Mouse (Mus musculus): Measurements from ENCODE around the gene Olfr316.
A peak's percentile ranks its signal among the peaks of the same experiment; 100 is the strongest.
"Not testable (repeated sequence)": the region's sequence is repeated elsewhere in the genome, so short reads cannot be mapped to it uniquely, and the experiment has no call there.

Olfr316 gene

DNA sequence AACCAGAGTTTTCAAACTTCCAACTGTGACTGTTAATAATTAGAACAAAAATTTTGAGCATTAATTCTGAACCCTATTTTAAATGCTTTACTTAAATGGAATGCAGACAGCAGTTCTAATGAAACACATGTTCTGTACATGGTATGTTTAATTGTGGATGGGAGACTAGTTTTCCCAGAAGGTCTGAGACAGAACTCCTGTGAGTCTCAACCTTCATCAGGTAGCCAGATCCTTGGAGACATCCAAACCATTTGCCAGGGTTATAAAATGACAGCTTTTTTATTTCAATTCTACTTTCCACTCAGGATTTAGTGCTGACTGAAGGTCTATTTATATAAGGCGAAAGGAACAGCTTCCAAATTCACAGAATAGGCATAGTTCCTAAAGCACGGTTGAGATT is at the start of gene Olfr316:
Gene Olfr316 (plus strand): TSS at position 301 of the 400 bp plus-strand sequence.
- no peak for DNase-seq (ENCODE audit: low read depth, low spot score)

GRCm38 (mm10) chr11:58709086-58709485 is 43.4 kb upstream of the Olfr316 start:
- DNase-seq (ENCODE audit: low read depth, low spot score), result no peak

- not testable (repeated sequence) for DNase-seq (ENCODE audit: low read depth, low spot score)
These were observed 34.8 kb upstream of the Olfr316 start for GRCm38 (mm10) chr11:58717723-58718122.

DNA sequence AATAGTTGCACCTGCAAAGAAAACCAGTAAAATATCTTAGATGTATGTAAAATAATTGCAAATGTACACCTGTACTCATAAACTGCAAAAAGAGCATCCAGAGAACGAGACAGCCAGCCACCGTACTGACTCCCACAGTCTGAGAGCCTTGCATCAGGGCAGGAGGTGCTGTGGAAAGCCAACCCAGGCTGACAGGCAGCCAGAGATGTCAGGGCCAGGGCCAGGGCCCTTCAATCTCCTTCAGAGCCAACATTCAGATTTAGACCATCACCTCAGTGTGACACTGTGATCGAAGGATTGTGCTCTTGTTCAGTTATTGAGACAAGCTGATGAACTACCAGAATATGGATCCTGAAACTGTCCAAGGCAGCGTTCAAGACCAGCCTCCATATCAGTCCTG is 32.8 kb upstream of the Olfr316 start:
- DNase-seq (ENCODE audit: low read depth, low spot score), result no peak

DNA sequence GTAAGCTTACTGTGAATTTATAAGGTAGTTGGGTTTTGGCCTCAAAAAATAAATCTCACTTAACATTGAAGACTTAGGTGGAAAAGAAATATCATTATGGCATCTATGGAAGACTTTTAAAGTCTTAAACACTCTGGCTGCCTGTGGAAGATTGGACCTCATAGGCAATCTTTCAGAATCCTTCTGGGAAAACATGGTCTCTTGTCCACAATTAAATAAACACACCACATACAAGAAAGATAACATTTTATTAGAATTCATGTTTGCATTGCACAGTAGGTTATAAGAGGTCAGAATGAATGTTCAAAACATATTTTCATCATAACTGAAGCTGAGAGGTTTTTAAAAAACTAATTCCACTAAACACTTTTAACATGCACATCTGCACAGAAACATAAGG is 28.6 kb upstream of the Olfr316 start, which contains the start of gene Olfr318:
Gene Olfr318 (minus strand): TSS at position 101 of the 400 bp plus-strand sequence.
- DNase-seq (ENCODE audit: low read depth, low spot score), result no peak

DNA sequence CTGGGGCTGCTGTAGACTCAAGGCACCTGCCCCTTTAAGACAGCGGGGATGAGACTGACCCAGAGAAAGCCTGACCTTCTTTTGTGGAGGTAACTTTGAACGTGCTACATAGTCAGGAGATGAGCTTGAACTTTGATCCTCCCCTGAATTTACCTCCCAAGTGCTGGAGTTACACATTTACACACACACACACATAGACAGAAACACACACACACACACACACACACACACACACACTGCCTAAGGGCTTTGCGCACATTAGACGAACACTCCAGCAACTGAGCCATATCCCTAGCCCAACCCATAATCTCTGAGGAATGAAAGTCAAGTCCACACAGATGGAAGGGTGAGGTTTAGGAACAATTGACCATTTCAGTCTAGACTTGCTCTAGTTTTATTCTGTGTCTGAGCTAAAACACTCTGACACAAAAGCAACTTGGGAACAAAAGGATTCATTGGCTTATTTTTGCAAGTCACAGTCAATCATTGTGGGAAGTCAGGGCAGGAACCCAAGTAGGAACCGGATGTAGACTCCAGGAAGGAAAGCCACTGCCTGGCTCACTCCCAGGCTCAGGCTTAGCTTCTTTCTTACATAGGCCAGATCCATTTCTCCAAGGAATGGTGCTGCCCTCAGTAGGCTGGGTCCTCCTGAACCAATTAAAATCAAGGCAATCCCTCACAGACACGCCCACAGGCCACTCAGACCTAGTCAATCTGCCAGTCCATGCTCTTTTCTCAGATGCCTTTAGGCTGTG is 24.5 kb upstream of the Olfr316 start:
- not testable (repeated sequence) for DNase-seq (ENCODE audit: low read depth, low spot score)

GRCm38 (mm10) chr11:58733372-58733771 is 19.2 kb upstream of the Olfr316 start:
- DNase-seq (ENCODE audit: low read depth, low spot score), result no peak

- no peak for DNase-seq (ENCODE audit: low read depth, low spot score)
These were observed 13.7 kb upstream of the Olfr316 start, which contains the start of gene Olfr317 for GRCm38 (mm10) chr11:58738792-58739262. Gene Olfr317 (minus strand): TSS chr11:58739212.

DNA sequence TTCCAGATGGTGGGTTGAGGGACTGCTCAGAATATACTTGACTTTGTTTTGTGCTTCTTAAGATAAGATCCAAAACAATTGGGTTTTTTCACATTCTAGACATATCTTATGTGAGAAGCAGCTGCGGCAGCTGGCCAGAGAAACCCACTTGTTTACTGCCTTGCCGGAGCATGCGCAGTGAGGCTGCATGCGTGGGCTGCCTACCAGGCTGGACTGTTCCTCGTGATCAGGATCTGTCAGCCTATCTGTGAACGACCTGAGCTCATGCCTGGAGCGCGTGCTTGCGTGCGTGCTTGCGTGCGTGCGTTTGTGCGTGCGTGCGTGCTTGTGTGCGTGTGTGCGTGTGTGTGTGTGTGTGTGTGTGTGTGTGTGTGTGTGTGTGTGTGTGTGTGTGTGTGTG is 1.4 kb upstream of the Olfr316 start:
- DNase-seq (ENCODE audit: low read depth, low spot score), result not testable (repeated sequence)

DNA sequence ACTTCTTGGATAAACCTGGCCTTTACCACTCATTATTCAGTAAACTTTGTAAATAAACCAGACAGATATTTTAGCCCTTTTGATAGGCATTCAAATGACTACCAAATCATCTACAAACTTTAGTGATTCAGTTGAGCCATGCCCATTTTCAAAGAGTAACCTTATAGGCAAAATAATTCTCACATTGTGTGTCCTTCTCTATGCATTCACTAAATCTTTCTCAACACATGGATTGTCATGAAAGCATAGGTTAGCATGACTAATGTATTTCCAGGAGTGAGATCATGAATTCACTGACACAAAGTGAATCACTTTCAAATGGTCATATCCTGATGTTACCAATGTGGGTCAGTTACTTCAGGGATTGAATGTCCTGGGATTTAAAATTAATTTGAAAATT is 20.4 kb downstream of the Olfr316 start, which contains the start of gene Olfr315:
Gene Olfr315 (plus strand): TSS at position 301 of the 400 bp plus-strand sequence.
- no peak for DNase-seq (ENCODE audit: low read depth, low spot score)

DNA sequence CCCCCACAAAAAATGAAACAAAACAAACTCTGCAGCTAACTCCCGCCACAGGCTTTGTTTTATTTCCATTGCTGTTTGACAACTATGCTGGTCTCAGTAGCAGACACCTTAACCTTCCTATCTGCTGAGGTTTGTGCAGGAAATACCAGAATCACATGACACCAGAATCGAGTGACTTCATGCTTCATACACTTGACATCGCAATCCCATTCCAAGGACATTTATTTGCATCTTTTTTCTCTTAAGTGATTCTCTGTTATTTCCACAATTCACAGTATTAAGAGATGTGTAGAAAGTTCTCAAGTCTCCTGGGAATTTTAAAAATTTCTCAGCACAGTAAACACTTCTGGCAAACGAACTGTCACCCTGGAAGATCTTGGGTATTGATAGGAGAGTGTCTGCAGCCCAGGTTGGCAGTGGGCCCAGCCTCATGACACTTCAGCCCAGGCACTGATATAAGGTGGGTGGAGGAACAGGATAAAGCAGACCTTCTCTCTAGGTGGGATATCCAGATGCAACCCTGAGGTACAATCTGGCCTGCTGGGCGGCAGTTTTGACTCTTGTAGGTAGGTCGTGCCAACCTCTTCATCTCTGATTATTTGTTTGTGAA is 30.1 kb downstream of the Olfr316 start, which contains the start of gene Olfr314:
Gene Olfr314 (plus strand): TSS at position 473 of the 610 bp plus-strand sequence.
- DNase-seq (ENCODE audit: low read depth, low spot score), result no peak

GRCm38 (mm10) chr11:58784182-58784581 is 31.6 kb downstream of the Olfr316 start:
- no peak for DNase-seq (ENCODE audit: low read depth, low spot score)

- peak; percentile 21 for DNase-seq (ENCODE audit: low read depth, low spot score)
These were observed 35.1 kb downstream of the Olfr316 start for GRCm38 (mm10) chr11:58787651-58788050.

DNA sequence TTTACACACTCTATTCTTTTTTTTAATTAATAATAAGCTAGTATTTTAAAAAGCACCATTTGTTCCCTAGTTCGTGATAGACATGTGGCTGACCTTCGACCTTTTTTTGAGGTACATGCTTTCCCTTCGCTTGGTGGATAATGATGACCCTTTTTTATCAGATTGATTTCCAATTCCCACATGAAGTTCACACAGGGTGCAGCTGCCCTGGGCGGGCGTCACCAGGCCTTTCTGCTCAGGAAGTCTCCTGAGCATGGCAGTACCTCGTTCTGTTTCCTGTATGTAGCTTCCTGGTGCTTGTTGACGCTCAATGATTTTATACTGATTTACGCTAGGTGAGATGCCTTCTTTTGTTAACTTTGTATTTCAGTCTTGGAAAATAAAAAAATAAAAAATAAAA is 35.8 kb downstream of the Olfr316 start:
- DNase-seq (ENCODE audit: low read depth, low spot score), result peak; percentile 42

GRCm38 (mm10) chr11:58789532-58789931 is 37.0 kb downstream of the Olfr316 start:
- peak; percentile 20 for DNase-seq (ENCODE audit: low read depth, low spot score)

- DNase-seq (ENCODE audit: low read depth, low spot score), result no peak
These were observed 37.5 kb downstream of the Olfr316 start for GRCm38 (mm10) chr11:58790053-58790452.

- DNase-seq (ENCODE audit: low read depth, low spot score), result no peak
These were observed 38.1 kb downstream of the Olfr316 start for GRCm38 (mm10) chr11:58790646-58791045.

DNA sequence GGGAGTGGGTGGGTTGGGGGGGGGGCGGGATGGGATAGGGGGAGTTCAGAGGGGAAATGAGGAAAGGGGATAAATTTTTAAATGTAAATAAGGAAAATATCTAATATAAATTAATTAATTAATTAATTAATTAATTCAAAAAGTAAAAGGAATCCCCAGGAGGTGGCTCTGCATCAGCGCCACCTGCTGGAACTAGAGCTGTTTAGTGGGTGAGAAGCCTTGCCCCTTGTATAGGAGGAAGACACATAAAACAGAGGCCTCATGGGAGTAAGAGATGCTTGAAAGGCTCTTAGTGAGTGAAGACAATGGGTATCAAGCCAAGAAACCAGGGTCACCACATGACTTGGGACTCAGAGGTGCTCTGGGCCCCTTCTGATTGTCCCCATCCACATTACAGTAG is 43.3 kb downstream of the Olfr316 start:
- peak; percentile 28 for DNase-seq (ENCODE audit: low read depth, low spot score)

DNA sequence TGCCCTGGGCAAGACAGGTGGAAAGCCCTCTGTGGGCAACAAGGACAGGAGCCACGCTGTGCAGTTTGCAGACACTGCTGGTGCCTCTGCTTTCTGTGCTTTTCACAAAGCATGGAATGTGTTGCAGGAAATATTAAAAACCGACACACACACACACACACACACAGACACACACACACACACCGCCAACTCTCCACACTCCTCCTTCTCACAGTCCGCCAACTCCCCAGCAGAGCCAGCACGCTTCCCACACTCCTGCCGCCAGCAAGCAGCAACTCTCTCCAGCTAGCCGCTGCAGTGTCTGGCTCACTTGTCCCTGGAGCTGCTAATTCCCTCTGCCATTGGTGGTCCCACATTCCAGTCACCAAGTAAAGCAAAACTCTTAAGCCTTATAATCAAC is 44.3 kb downstream of the Olfr316 start:
- no peak for DNase-seq (ENCODE audit: low read depth, low spot score)

GRCm38 (mm10) chr11:58799747-58800146 is 47.2 kb downstream of the Olfr316 start:
- no peak for DNase-seq (ENCODE audit: low read depth, low spot score)

DNA sequence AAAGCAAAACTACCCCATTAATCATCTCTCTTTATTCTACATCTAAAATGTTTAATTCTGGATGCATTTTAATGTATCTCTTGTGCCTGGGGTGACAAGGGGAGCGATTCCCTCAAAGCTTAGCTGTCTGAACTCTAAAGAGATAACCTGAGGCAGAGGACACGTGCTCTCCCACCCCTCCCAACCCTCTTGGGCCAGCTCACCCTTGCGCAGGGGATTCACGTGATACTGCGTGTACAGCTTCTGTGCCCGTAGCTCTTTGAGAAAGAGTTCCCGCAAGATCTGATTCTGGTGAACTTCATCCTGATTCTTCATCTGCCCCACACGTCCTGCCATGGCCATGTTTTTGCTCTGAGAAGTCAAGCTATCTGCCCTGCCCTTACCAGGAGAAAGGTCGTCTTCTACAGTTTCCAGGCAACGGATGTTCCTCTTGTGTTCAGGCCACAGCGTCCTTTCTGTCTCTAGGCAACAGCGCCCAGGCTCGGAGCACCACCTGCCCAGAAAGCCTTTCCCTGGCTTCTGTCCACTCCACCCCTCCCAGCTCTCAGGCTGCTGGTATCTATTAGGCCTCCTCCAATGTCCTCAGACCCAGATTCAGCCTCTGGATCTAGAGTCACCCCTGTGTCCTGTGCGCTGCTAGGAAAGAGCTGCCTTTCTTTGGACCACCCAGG is 49.2 kb downstream of the Olfr316 start, which contains the start of gene Fam183b:
Gene Fam183b (minus strand): TSS at position 403 of the 671 bp plus-strand sequence.
- DNase-seq (ENCODE audit: low read depth, low spot score), result peak; percentile 39

GRCm38 (mm10) chr11:58803871-58804270 is 51.3 kb downstream of the Olfr316 start:
- no peak for DNase-seq (ENCODE audit: low read depth, low spot score)
